Mouse (Mus musculus): ENCODE results near the gene Tbc1d9b.

- TF ChIP-seq CTCF (IDR thresholded peaks at IDR 0.05; ENCODE audit: low read depth) (no peak), EP300 (IDR thresholded peaks at IDR 0.05; ENCODE audit: low read depth) (no peak)
Observed at GRCm38 (mm10) chr11:50203302-50203827, 72.2 kb downstream of the Tbc1d9b start.
